Mouse (Mus musculus) cerebellum, adult 2 months (tissue): ENCODE results near the gene Smyd2.

Source experiments
- CTCF ChIP-seq: fragments of 200-500 bp; IDR thresholded peaks from 2 replicates; pipeline ENCODE4 v1.5.1; 2011; ENCODE audit warnings: low read depth, mild to moderate bottlenecking, control low read depth, low read length, moderate library complexity, borderline replicate concordance; ENCODE audit not compliant: insufficient read depth
- POLR2A ChIP-seq: fragments of 200-500 bp; IDR thresholded peaks from 2 replicates; pipeline ENCODE4 v1.6.1; 2011; ENCODE audit warnings: low read length, control low read depth, borderline replicate concordance; ENCODE audit not compliant: insufficient read depth

DNA sequence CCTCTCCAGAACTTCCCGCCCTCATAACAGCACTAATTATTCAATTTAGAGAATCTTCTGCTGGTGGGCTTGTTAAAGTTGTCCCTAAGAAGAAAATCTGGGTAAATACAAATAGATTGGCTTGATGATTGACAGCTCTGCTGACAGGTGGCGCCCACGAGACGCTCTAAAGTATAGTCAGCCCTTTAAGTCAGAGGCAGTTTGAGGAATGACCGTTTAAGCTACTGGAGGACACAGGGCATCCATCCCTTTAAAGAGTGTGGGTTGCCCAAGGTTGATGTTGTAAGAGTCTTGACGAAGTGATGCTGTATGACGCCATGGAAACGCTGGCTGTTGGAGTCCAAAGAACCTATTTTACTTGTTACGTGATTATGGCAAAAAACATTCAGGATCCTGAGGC is 57.9 kb downstream of the Smyd2 start:
- TF ChIP-seq CTCF: peak; percentile 40
- no peak for TF ChIP-seq POLR2A
